Mouse (Mus musculus) liver, embryonic 12.5 days (tissue): ENCODE measurements around the gene Nfrkb. TPM values are rescaled to one million over a fixed set of nuclear protein-coding genes. Genes with fewer than 3 reads are reported as not detected.

ENCODE experiments used
- ATAC-seq: fragments of 200-750 bp; cut with Nextera tagmentation; 2 replicates; pipeline ENCODE4 v1.8.0; 2017; ENCODE audit warnings: moderate number of reproducible peaks, mild to moderate bottlenecking, moderate library complexity
- H3K27ac ChIP-seq: fragments of 300-500 bp; sonication (generic); 2 replicates; pipeline ENCODE4 v1.5.1; 2016; ENCODE audit warnings: mild to moderate bottlenecking
- H3K27me3 ChIP-seq: fragments of 300-500 bp; sonication (generic); replicated peaks from 2 replicates; pipeline ENCODE4 v1.6.1; 2016; ENCODE audit warnings: mild to moderate bottlenecking, moderate library complexity
- H3K36me3 ChIP-seq: fragments of 300-500 bp; sonication (generic); 2 replicates; pipeline ENCODE4 v1.6.1; 2016; ENCODE audit warnings: mild to moderate bottlenecking, moderate library complexity
- H3K4me1 ChIP-seq: fragments of 300-500 bp; sonication (generic); 2 replicates; pipeline ENCODE4 v1.6.1; 2016
- H3K4me2 ChIP-seq: fragments of 300-500 bp; sonication (generic); 2 replicates; pipeline ENCODE4 v1.6.1; 2016; ENCODE audit warnings: mild to moderate bottlenecking, moderate library complexity
- H3K4me3 ChIP-seq: fragments of 300-500 bp; sonication (generic); 2 replicates; pipeline ENCODE4 v1.5.1; 2016; ENCODE audit warnings: mild to moderate bottlenecking, moderate library complexity
- H3K9ac ChIP-seq: fragments of 300-500 bp; sonication (generic); 2 replicates; pipeline ENCODE4 v1.6.1; 2016; ENCODE audit warnings: mild to moderate bottlenecking, moderate library complexity
- H3K9me3 ChIP-seq: fragments of 300-500 bp; sonication (generic); replicated peaks from 2 replicates; pipeline ENCODE4 v1.6.1; 2016; ENCODE audit warnings: mild to moderate bottlenecking, moderate library complexity
- WGBS: fragments of 180-500 bp; shearing (Covaris S2); methylation state at CpG from one replicate; pipeline ENCODE4 v1.1.7; 2016; ENCODE audit not compliant: insufficient replicate concordance; 5-methylcytosine and 5-hydroxymethylcytosine counted together
- polyA plus RNA-seq: library from polyadenylated mRNA; unstranded; fragments of >200 nt; fragmentation: Nextera tagmentation; extraction: Ambion mirVana; gene quantifications from 2 replicates; pipeline ENCODE4 v1.2.1, GENCODE M21; 2016

The Nfrkb gene
- polyA plus RNA-seq, 1 experiment from 2014 or later, result 8.6 TPM

GRCm38 (mm10) chr9:31431751-31432150 is 45.8 kb downstream of the Nfrkb start:
- WGBS, result 68% methylated on average over 5 of the region's 5 CpGs
- H3K4me1 ChIP-seq, result no peaks in the 10 kb centered on the region
- H3K9me3 ChIP-seq, result no peaks in the 10 kb centered on the region
- no peak overlapping the region for H3K4me2 ChIP-seq
- H3K9ac ChIP-seq, result no peak overlapping the region
- H3K36me3 ChIP-seq, result no peaks in the 10 kb centered on the region
- no peak for ATAC-seq
- H3K27me3 ChIP-seq, result no peaks in the 10 kb centered on the region
- no peak overlapping the region for H3K4me3 ChIP-seq
- no peak overlapping the region for H3K27ac ChIP-seq

GRCm38 (mm10) chr9:31432336-31432975 is 46.5 kb downstream of the Nfrkb start:
- H3K9me3 ChIP-seq, result no peaks in the 10 kb centered on the region
- H3K4me3 ChIP-seq, result no peak overlapping the region
- no peaks in the 10 kb centered on the region for H3K36me3 ChIP-seq
- no peak overlapping the region for H3K4me2 ChIP-seq
- H3K4me1 ChIP-seq, result no peaks in the 10 kb centered on the region
- no peak overlapping the region for H3K9ac ChIP-seq
- no peaks in the 10 kb centered on the region for H3K27me3 ChIP-seq
- peak; percentile 24; the same call in 1 of the 2 replicates for ATAC-seq
- 60% methylated on average over 7 of the region's 7 CpGs for WGBS
- no peak overlapping the region for H3K27ac ChIP-seq

GRCm38 (mm10) chr9:31433431-31433830 is 47.4 kb downstream of the Nfrkb start:
- H3K9ac ChIP-seq, result no peak overlapping the region
- H3K4me1 ChIP-seq, result no peaks in the 10 kb centered on the region
- no peaks in the 10 kb centered on the region for H3K9me3 ChIP-seq
- H3K4me3 ChIP-seq, result no peak overlapping the region
- no peaks in the 10 kb centered on the region for H3K27me3 ChIP-seq
- no peak for ATAC-seq
- H3K4me2 ChIP-seq, result no peak overlapping the region
- 61% methylated on average over 3 of the region's 3 CpGs for WGBS
- no peaks in the 10 kb centered on the region for H3K36me3 ChIP-seq
- no peak overlapping the region for H3K27ac ChIP-seq

- Histone ChIP-seq H3K36me3 (no peaks in the 10 kb centered on the region), H3K4me1 (no peaks in the 10 kb centered on the region), H3K27me3 (no peaks in the 10 kb centered on the region), H3K9ac (no peak overlapping the region), H3K4me3 (no peak overlapping the region), H3K9me3 (no peaks in the 10 kb centered on the region), H3K4me2 (no peak overlapping the region), H3K27ac (no peak overlapping the region)
- no peak for ATAC-seq
- 60% methylated on average over 8 of the region's 8 CpGs for WGBS
Measured at GRCm38 (mm10) chr9:31435415-31435814, 49.4 kb downstream of the Nfrkb start.

- H3K4me1 ChIP-seq, result no peaks in the 10 kb centered on the region
Measured at GRCm38 (mm10) chr9:31437861-31438260, 51.9 kb downstream of the Nfrkb start.

GRCm38 (mm10) chr9:31438834-31439233 is 52.8 kb downstream of the Nfrkb start:
- H3K36me3 ChIP-seq, result no peaks in the 10 kb centered on the region
- no peak overlapping the region for H3K27ac ChIP-seq
- H3K9me3 ChIP-seq, result no peaks in the 10 kb centered on the region
- H3K27me3 ChIP-seq, result no peaks in the 10 kb centered on the region
- H3K4me3 ChIP-seq, result no peak overlapping the region
- ATAC-seq, result no peak
- no peak overlapping the region for H3K4me2 ChIP-seq
- H3K4me1 ChIP-seq, result no peaks in the 10 kb centered on the region
- H3K9ac ChIP-seq, result no peak overlapping the region
- 54% methylated on average over 5 of the region's 5 CpGs for WGBS

More at GRCm38 (mm10) chr9:31437861-31438260, 51.9 kb downstream of the Nfrkb start:
- Histone ChIP-seq H3K27me3 (no peaks in the 10 kb centered on the region), H3K36me3 (no peaks in the 10 kb centered on the region), H3K9ac (no peak overlapping the region), H3K4me2 (no peak overlapping the region), H3K27ac (no peak overlapping the region), H3K9me3 (no peaks in the 10 kb centered on the region), H3K4me3 (no peak overlapping the region)
- WGBS, result 77% methylated on average over 6 of the region's 7 CpGs
- ATAC-seq, result no peak

- Histone ChIP-seq H3K4me3 (no peak overlapping the region), H3K4me1 (no peaks in the 10 kb centered on the region), H3K9me3 (no peaks in the 10 kb centered on the region), H3K9ac (no peak overlapping the region), H3K27ac (no peak overlapping the region), H3K4me2 (no peak overlapping the region), H3K36me3 (no peaks in the 10 kb centered on the region), H3K27me3 (no peaks in the 10 kb centered on the region)
- ATAC-seq, result no peak
- 54% methylated on average over 6 of the region's 6 CpGs for WGBS
Measured at GRCm38 (mm10) chr9:31439341-31439740, 53.3 kb downstream of the Nfrkb start.

GRCm38 (mm10) chr9:31440366-31440765 is 54.4 kb downstream of the Nfrkb start:
- H3K4me3 ChIP-seq, result no peak overlapping the region
- 70% methylated on average over 5 of the region's 5 CpGs for WGBS
- H3K9ac ChIP-seq, result no peak overlapping the region
- H3K4me2 ChIP-seq, result no peak overlapping the region
- no peaks in the 10 kb centered on the region for H3K27me3 ChIP-seq
- H3K27ac ChIP-seq, result no peak overlapping the region
- no peaks in the 10 kb centered on the region for H3K36me3 ChIP-seq
- no peaks in the 10 kb centered on the region for H3K9me3 ChIP-seq
- no peak for ATAC-seq
- H3K4me1 ChIP-seq, result no peaks in the 10 kb centered on the region

- Histone ChIP-seq H3K9me3 (no peaks in the 10 kb centered on the region), H3K4me2 (no peak overlapping the region), H3K4me1 (no peaks in the 10 kb centered on the region), H3K4me3 (no peak overlapping the region), H3K27ac (no peak overlapping the region), H3K36me3 (no peaks in the 10 kb centered on the region), H3K9ac (no peak overlapping the region), H3K27me3 (no peaks in the 10 kb centered on the region)
- ATAC-seq, result no peak
- WGBS, result 66% methylated on average over 3 of the region's 3 CpGs
Measured at GRCm38 (mm10) chr9:31441487-31441886, 55.5 kb downstream of the Nfrkb start.

- Histone ChIP-seq H3K9ac (no peak overlapping the region), H3K36me3 (no peaks in the 10 kb centered on the region), H3K4me1 (no peaks in the 10 kb centered on the region), H3K27me3 (no peaks in the 10 kb centered on the region), H3K4me3 (no peak overlapping the region), H3K4me2 (no peak overlapping the region), H3K27ac (no peak overlapping the region), H3K9me3 (no peaks in the 10 kb centered on the region)
- 73% methylated on average over 8 of the region's 8 CpGs for WGBS
- no peak for ATAC-seq
Measured at GRCm38 (mm10) chr9:31444236-31444635, 58.2 kb downstream of the Nfrkb start.

- Histone ChIP-seq H3K36me3 (no peaks in the 10 kb centered on the region), H3K4me1 (no peaks in the 10 kb centered on the region), H3K9ac (no peak overlapping the region), H3K27me3 (no peaks in the 10 kb centered on the region), H3K27ac (no peak overlapping the region), H3K9me3 (no peaks in the 10 kb centered on the region), H3K4me3 (no peak overlapping the region), H3K4me2 (no peak overlapping the region)
- ATAC-seq, result no peak
- WGBS, result 69% methylated on average over 7 of the region's 7 CpGs
Measured at GRCm38 (mm10) chr9:31449145-31449772, 63.3 kb downstream of the Nfrkb start.

GRCm38 (mm10) chr9:31452166-31452565 is 66.2 kb downstream of the Nfrkb start:
- Histone ChIP-seq H3K27ac (no peak overlapping the region), H3K4me1 (no peaks in the 10 kb centered on the region), H3K9me3 (no peaks in the 10 kb centered on the region), H3K4me2 (no peak overlapping the region), H3K4me3 (no peak overlapping the region), H3K36me3 (no peaks in the 10 kb centered on the region), H3K27me3 (no peaks in the 10 kb centered on the region), H3K9ac (no peak overlapping the region)
- 67% methylated on average over 10 of the region's 10 CpGs for WGBS
- no peak for ATAC-seq

- H3K27ac ChIP-seq, result no peak overlapping the region
- H3K4me3 ChIP-seq, result no peak overlapping the region
- ATAC-seq, result no peak
- WGBS, result 27% methylated on average over 1 of the region's 1 CpGs
- H3K4me1 ChIP-seq, result no peaks in the 10 kb centered on the region
- H3K9me3 ChIP-seq, result no peaks in the 10 kb centered on the region
- no peaks in the 10 kb centered on the region for H3K27me3 ChIP-seq
- H3K36me3 ChIP-seq, result no peaks in the 10 kb centered on the region
- H3K9ac ChIP-seq, result no peak overlapping the region
- no peak overlapping the region for H3K4me2 ChIP-seq
Measured at GRCm38 (mm10) chr9:31454356-31454755, 68.4 kb downstream of the Nfrkb start.
